8 mouse cellular contexts compared by ENCODE assay signal in genomic region chr17:35980363-35980754, GRCm38 (mm10). TPM values are rescaled to one million over a fixed set of nuclear protein-coding genes. Genes with fewer than 3 reads are reported as not detected.
A peak's percentile ranks its signal among the peaks of the same experiment; 100 is the strongest.
DNase-seq lines count a peak whose midpoint lies in the region; ATAC-seq and TF ChIP-seq lines count a peak whose summit lies in the region.

No protein-coding gene starts in this region.

- no peak for ATAC-seq in cerebellum, adult (ENCODE audit: insufficient number of reproducible peaks, low FRiP score, low TSS enrichment)
- ATAC-seq in hindbrain, postnatal 0 days, result peak; percentile 44
- ATAC-seq in megakaryocyte, adult 5-6 weeks (ENCODE audit: poor library complexity, severe bottlenecking), result peak; percentile 4
- peak; percentile 47 for ATAC-seq in stomach, embryonic 16.5 days (ENCODE audit: insufficient read depth, low FRiP score)

- no peak for TF ChIP-seq POLR2A in cortical plate, adult 2 months (IDR thresholded peaks at IDR 0.05; ENCODE audit: extremely low read depth, insufficient read depth, low read length)

- under 1% methylated on average over 29 of the region's 29 CpGs for WGBS in hindbrain, postnatal 0 days
- WGBS in stomach, embryonic 16.5 days, result 0% methylated on average over 29 of the region's 29 CpGs

- no peaks in the 10 kb centered on the region for H3K27me3 ChIP-seq in hindbrain, postnatal 0 days (ENCODE audit: insufficient read depth, low read length)
- H3K27me3 ChIP-seq in stomach, embryonic 16.5 days (ENCODE audit: control insufficient read depth, insufficient read depth, low read length), result no peaks in the 10 kb centered on the region

- peak overlapping the region; percentile 69 for H3K4me2 ChIP-seq in hindbrain, postnatal 0 days (ENCODE audit: low read depth, low read length)
- peak overlapping the region; percentile 89 for H3K4me2 ChIP-seq in stomach, embryonic 16.5 days (ENCODE audit: low read depth, low read length)

- H3K9ac ChIP-seq in hindbrain, postnatal 0 days (replicated peaks; ENCODE audit: low read length), result peak overlapping the region; percentile 73
- peak overlapping the region; percentile 91 for H3K9ac ChIP-seq in stomach, embryonic 16.5 days (ENCODE audit: low read length)

- H3K4me3 ChIP-seq in cortical plate, adult 2 months (ENCODE audit: insufficient read depth, low read length), result peak overlapping the region; percentile 97
- peak overlapping the region; percentile 77 for H3K4me3 ChIP-seq in hindbrain, postnatal 0 days (ENCODE audit: low read length)
- H3K4me3 ChIP-seq in stomach, embryonic 16.5 days (replicated peaks; ENCODE audit: low read length), result peak overlapping the region; percentile 99

- H3K4me1 ChIP-seq in cortical plate, adult 2 months (ENCODE audit: control insufficient read depth, insufficient read depth, low read length), result peaks cover 2% of the 10 kb centered on the region
- peaks cover 12% of the 10 kb centered on the region; the same call in 1 of the 2 replicates for H3K4me1 ChIP-seq in hindbrain, postnatal 0 days (ENCODE audit: insufficient read depth, low read length)
- H3K4me1 ChIP-seq in stomach, embryonic 16.5 days (ENCODE audit: control insufficient read depth, insufficient read depth, low read length), result peaks cover 18% of the 10 kb centered on the region

- peaks cover 26% of the 10 kb centered on the region for H3K36me3 ChIP-seq in hindbrain, postnatal 0 days (ENCODE audit: insufficient read depth, low read length)
- peaks cover 7% of the 10 kb centered on the region; the same call in 1 of the 2 replicates for H3K36me3 ChIP-seq in stomach, embryonic 16.5 days (ENCODE audit: control insufficient read depth, insufficient read depth, low read length)

- H3K9me3 ChIP-seq in hindbrain, postnatal 0 days (ENCODE audit: low read length), result no peaks in the 10 kb centered on the region
- no peaks in the 10 kb centered on the region for H3K9me3 ChIP-seq in stomach, embryonic 16.5 days (replicated peaks; ENCODE audit: control insufficient read depth, low read length)

- DNase-seq in cerebellum, adult 11 months, result peak; percentile 65
- peak; percentile 63 for DNase-seq in gastrocnemius, postnatal 14 days
- DNase-seq in hindbrain, postnatal 0 days (ENCODE audit: low spot score), result no peak
- peak; percentile 51 to 59 for DNase-seq in left cerebral cortex, postnatal 36 days (ENCODE audit: low spot score in 2 of 2)

- TF ChIP-seq CTCF in cortical plate, adult 2 months (IDR thresholded peaks at IDR 0.05; ENCODE audit: extremely low read depth, insufficient read depth, low read length), result no peak
- no peak for TF ChIP-seq CTCF in hindbrain, postnatal 0 days (IDR thresholded peaks at IDR 0.05; ENCODE audit: low read depth)

- peak overlapping the region; percentile 76; the same call in 1 of the 2 replicates for H3K27ac ChIP-seq in cortical plate, adult 2 months (ENCODE audit: insufficient read depth, low read length)
- peak overlapping the region; percentile 97 for H3K27ac ChIP-seq in hindbrain, postnatal 0 days
- peak overlapping the region; percentile 96 for H3K27ac ChIP-seq in stomach, embryonic 16.5 days (ENCODE audit: low read length)

- intact Hi-C loops in gastrocnemius, postnatal 14 days (cut with DNase I; ENCODE audit: low total_unique reads), result no loop called here
- intact Hi-C loops in left cerebral cortex, postnatal 36 days (cut with DNase I), result loop anchor here (5.0 kb wide), 1 partner anchor 58 kb away; no protein-coding TSS in a partner anchor

RNA-seq across cellular contexts. Expression of gene Prr3, which starts 0.3 kb away (rescaled TPM):
- polyA plus RNA-seq in cortical plate, adult 2 months (2012; rRNA removed), result 47.0 and 47.8 TPM in 2 replicates
- 1 to 10 TPM; 4.2 to 5.0 TPM for total RNA-seq in gastrocnemius, postnatal 14 days (2021)
- 39.9 and 46.7 TPM in 2 replicates for total RNA-seq in hindbrain, postnatal 0 days (2014; rRNA removed)
- polyA plus RNA-seq in hindbrain, postnatal 0 days (2015; fragmentation: Nextera tagmentation; extraction: Ambion mirVana), result 72.7 and 81.9 TPM in 2 replicates
- 10 to 100 TPM; 36.9 to 40.0 TPM for total RNA-seq in left cerebral cortex, postnatal 36 days (2021)
- total RNA-seq in megakaryocyte, adult 5-6 weeks (2015), result 7.5 and 8.9 TPM in 2 replicates
- total RNA-seq in megakaryocyte, adult 5-6 weeks (2017), result 2.8 and 8.5 TPM in 2 replicates
- polyA plus RNA-seq in stomach, embryonic 16.5 days (2015; fragmentation: Nextera tagmentation; extraction: Ambion mirVana), result 23.4 and 25.6 TPM in 2 replicates

RNA-seq across cellular contexts. Expression of gene Gnl1, which starts 0.7 kb away (rescaled TPM):
- 131 and 140 TPM in 2 replicates for polyA plus RNA-seq in cortical plate, adult 2 months (2012; rRNA removed)
- 10 to 100 TPM; 16.3 to 19.0 TPM for total RNA-seq in gastrocnemius, postnatal 14 days (2021)
- 101 and 106 TPM in 2 replicates for total RNA-seq in hindbrain, postnatal 0 days (2014; rRNA removed)
- 75.8 and 76.2 TPM in 2 replicates for polyA plus RNA-seq in hindbrain, postnatal 0 days (2015; fragmentation: Nextera tagmentation; extraction: Ambion mirVana)
- 100 to 1,000 TPM; 173 to 198 TPM for total RNA-seq in left cerebral cortex, postnatal 36 days (2021)
- 5.0 and 6.4 TPM in 2 replicates for total RNA-seq in megakaryocyte, adult 5-6 weeks (2015)
- 11.3 and 13.9 TPM in 2 replicates for total RNA-seq in megakaryocyte, adult 5-6 weeks (2017)
- 42.7 and 45.0 TPM in 2 replicates for polyA plus RNA-seq in stomach, embryonic 16.5 days (2015; fragmentation: Nextera tagmentation; extraction: Ambion mirVana)

RNA-seq across cellular contexts. Expression of gene Abcf1, which starts 10.8 kb away (rescaled TPM):
- 76.4 and 87.8 TPM in 2 replicates for polyA plus RNA-seq in cortical plate, adult 2 months (2012; rRNA removed)
- total RNA-seq in gastrocnemius, postnatal 14 days (2021), result 10 to 100 TPM; 64.1 to 66.7 TPM
- total RNA-seq in hindbrain, postnatal 0 days (2014; rRNA removed), result 47.7 and 57.3 TPM in 2 replicates
- polyA plus RNA-seq in hindbrain, postnatal 0 days (2015; fragmentation: Nextera tagmentation; extraction: Ambion mirVana), result 94.5 and 99.4 TPM in 2 replicates
- 10 to 100 TPM; 71.0 to 77.8 TPM for total RNA-seq in left cerebral cortex, postnatal 36 days (2021)
- total RNA-seq in megakaryocyte, adult 5-6 weeks (2015), result 31.8 and 32.7 TPM in 2 replicates
- total RNA-seq in megakaryocyte, adult 5-6 weeks (2017), result 101 and 128 TPM in 2 replicates
- 87.7 and 88.9 TPM in 2 replicates for polyA plus RNA-seq in stomach, embryonic 16.5 days (2015; fragmentation: Nextera tagmentation; extraction: Ambion mirVana)

RNA-seq across cellular contexts. Expression of gene H2-T24, which starts 40.0 kb away (rescaled TPM):
- polyA plus RNA-seq in cortical plate, adult 2 months (2012; rRNA removed), result 1.3 and 1.8 TPM in 2 replicates
- under 1 TPM; 0.62 to 0.93 TPM for total RNA-seq in gastrocnemius, postnatal 14 days (2021)
- 0.10 and 0.11 TPM in 2 replicates for total RNA-seq in hindbrain, postnatal 0 days (2014; rRNA removed)
- polyA plus RNA-seq in hindbrain, postnatal 0 days (2015; fragmentation: Nextera tagmentation; extraction: Ambion mirVana), result 7.1 and 7.7 TPM in 2 replicates
- 1 to 10 TPM; 1.1 to 2.2 TPM for total RNA-seq in left cerebral cortex, postnatal 36 days (2021)
- total RNA-seq in megakaryocyte, adult 5-6 weeks (2015), result 19.5 and 20.8 TPM in 2 replicates
- 85.4 and 88.2 TPM in 2 replicates for total RNA-seq in megakaryocyte, adult 5-6 weeks (2017)
- 2.7 TPM in 2 replicates for polyA plus RNA-seq in stomach, embryonic 16.5 days (2015; fragmentation: Nextera tagmentation; extraction: Ambion mirVana)

RNA-seq across cellular contexts. Expression of gene H2-T23, which starts 52.3 kb away (rescaled TPM):
- polyA plus RNA-seq in cortical plate, adult 2 months (2012; rRNA removed), result 27.6 and 31.8 TPM in 2 replicates
- 1 to 10 TPM; 6.4 to 7.7 TPM for total RNA-seq in gastrocnemius, postnatal 14 days (2021)
- total RNA-seq in hindbrain, postnatal 0 days (2014; rRNA removed), result 6.6 and 7.3 TPM in 2 replicates
- 8.8 and 9.4 TPM in 2 replicates for polyA plus RNA-seq in hindbrain, postnatal 0 days (2015; fragmentation: Nextera tagmentation; extraction: Ambion mirVana)
- total RNA-seq in left cerebral cortex, postnatal 36 days (2021), result 10 to 100 TPM; 12.6 to 15.1 TPM
- total RNA-seq in megakaryocyte, adult 5-6 weeks (2015), result 211 and 216 TPM in 2 replicates
- 185 and 224 TPM in 2 replicates for total RNA-seq in megakaryocyte, adult 5-6 weeks (2017)
- polyA plus RNA-seq in stomach, embryonic 16.5 days (2015; fragmentation: Nextera tagmentation; extraction: Ambion mirVana), result 16.9 and 17.5 TPM in 2 replicates
